Mouse (Mus musculus): ENCODE measurements around the gene Meis2.

The Meis2 gene

DNA sequence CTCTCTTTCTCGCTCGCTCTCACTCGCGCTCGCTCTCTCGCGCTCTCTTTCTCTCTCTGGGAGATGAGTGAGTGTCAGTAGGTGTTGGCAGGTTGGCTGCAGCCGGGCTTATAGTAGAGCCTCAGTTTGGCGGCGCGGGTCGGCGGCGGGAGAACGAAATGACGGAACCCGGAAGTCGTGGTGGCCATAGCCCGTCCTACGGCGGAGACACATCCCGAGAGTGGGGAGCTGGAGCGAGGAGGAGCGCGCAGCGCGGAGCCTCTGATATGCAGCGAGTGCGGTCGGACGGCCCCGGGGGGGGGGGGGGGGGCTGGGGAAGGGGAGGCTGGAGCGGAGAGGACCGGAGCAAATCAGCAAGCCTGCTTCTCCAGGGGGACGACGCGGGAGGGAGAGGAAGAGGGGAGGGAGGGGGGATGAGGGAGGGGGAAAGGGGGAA lies at the start of gene Meis2:
Gene Meis2, minus strand, starts transcription at position 270 of the 436 bp plus-strand sequence.
- peak; percentile 82 to 83 for DNase-seq (ENCODE audit: low spot score in 2 of 2)

DNA sequence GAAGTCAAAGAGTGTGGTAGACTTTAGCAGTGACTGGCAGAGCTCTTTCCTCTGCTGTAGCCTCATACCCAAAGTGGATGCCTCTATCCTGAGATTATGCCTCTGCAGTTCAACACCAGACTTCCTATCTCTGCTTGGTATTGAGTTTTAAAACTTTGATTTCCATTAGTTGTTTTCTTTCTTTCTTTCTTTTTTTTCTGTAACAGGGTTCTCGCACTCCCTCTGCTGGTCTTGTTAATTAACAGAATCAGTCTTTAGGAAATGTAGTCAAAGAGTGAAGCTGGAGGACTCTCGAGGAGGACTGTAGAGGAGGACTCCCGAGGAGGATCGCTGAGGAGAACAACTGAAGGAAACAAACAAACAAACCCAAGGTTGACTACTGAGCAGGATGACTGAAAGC lies 40.6 kb upstream of the Meis2 start:
- DNase-seq (ENCODE audit: low spot score in 2 of 2), result no peak

- no peak for DNase-seq (ENCODE audit: low spot score in 2 of 2)
These were observed 39.5 kb upstream of the Meis2 start for GRCm38 (mm10) chr2:116105179-116105578.

DNA sequence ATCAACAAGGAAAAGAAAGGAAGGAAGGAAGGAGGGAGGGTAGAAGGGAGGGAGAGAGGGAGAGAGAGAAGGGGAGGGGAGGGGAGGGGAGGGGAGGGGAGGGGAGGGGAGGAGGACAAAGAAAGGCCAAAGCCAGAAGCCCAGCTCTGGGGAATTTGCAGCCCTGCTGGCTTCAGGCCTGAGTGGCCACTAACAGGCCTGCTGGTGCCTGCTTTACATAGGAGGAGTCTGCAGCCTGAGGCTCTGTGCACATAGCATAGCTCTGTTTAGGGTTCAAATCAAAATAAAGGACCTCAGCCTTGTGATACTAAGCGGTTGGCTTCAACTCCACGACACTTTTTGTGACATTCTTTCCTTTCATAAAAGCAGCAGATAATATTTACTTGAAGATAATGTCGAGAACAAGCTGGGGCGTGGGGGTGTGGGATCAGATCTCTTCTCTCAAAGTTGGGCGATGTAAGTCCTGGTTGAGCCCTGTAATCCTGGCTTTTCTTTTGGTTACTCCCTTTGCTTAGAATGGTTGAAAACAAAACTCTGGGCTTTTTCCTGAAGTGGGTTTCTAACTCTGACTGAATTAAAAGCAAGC lies 37.9 kb upstream of the Meis2 start:
- DNase-seq (ENCODE audit: low spot score in 2 of 2), result no peak

DNA sequence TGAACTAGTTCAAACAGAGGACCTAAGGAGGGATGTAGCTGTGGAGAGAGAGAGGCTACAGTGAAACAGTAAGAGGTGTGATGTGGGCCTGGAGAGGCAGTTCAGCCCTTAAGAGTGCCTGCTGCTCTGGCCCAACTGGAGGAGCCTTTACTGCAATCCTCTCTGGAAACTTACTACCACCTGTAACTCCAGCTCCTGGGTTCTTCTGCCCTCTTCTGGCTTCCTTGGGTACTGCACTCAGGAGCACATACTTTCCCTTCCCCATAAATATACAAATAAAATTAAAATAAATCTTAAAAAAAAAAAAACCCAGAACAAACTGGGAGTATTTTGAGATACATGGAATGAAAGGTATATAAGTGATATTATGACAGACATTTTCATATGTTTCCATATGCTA lies 35.6 kb upstream of the Meis2 start:
- peak in 1 of 2 experiments; percentile 25 for DNase-seq (ENCODE audit: low spot score in 2 of 2)

DNA sequence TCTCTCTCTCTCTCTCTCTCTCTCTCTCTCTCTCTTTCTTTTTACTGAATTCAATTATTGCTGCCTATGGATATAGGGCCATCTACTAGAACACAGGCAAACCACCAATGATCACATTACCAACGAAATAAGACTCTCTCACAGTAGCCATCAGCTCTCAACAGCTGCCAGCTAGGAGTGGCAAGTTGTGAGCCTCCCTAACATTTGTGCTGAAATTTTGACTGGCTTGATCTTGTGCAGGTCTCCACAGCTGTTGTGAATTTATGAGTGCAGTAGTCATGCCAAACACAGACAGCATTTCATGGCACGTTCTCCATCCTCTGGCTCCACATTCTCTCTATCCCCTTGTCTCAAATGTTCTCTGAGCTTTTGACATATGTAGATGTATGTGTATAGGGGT lies 15.3 kb upstream of the Meis2 start:
- DNase-seq (ENCODE audit: low spot score in 2 of 2), result no peak

- no peak for DNase-seq (ENCODE audit: low spot score in 2 of 2)
These were observed 13.2 kb upstream of the Meis2 start for GRCm38 (mm10) chr2:116078841-116079240.

DNA sequence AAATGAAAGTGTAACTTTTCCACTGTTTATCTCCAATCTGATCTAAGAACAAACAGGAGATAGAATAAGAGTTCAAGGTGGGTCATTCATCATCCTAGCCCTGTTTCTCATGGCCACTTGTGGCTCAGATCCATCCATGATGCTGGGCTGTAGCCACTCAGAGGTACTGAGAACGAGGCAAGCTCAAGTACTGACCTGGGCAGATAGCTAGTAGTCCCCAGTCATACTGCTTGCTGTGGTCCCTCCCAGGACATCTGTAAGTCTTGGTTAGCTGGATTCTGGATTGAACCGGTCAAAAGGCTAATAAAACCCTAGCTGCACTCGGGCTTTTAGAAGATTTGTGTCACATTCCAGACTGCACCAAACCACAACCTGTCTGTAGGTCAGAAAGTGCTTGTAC lies 12.1 kb upstream of the Meis2 start:
- DNase-seq (ENCODE audit: low spot score in 2 of 2), result no peak

GRCm38 (mm10) chr2:116076752-116077480 lies 11.3 kb upstream of the Meis2 start:
- no peak for DNase-seq (ENCODE audit: low spot score in 2 of 2)

- peak in 1 of 2 experiments; percentile 52 for DNase-seq (ENCODE audit: low spot score in 2 of 2)
These were observed 10.3 kb upstream of the Meis2 start for GRCm38 (mm10) chr2:116075902-116076301.

GRCm38 (mm10) chr2:116075477-116075876 lies 9.8 kb upstream of the Meis2 start:
- peak in 1 of 2 experiments; percentile 37 for DNase-seq (ENCODE audit: low spot score in 2 of 2)

- DNase-seq (ENCODE audit: low spot score in 2 of 2), result no peak
These were observed 9.2 kb upstream of the Meis2 start for GRCm38 (mm10) chr2:116074726-116075440.

DNA sequence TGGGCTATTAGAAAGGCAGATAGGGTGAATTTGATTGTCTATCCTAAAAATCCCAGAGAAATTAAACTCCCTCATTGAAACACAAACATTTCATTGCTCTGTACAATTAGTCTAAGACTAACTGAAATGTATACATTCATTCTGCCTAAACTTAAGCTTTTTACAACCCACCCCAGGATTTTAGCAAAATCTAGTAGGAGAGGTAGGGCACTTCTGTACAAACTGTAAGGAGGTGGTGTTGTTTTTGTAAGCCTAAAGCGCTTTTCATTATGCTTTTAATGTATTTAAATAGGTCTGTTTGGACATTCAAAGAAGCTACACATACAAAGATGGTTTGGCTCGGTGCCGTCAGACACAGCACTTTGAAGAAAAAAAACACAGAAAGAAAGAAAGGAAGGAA lies 8.4 kb upstream of the Meis2 start:
- no peak for DNase-seq (ENCODE audit: low spot score in 2 of 2)

GRCm38 (mm10) chr2:116073311-116073904 lies 7.8 kb upstream of the Meis2 start:
- no peak for DNase-seq (ENCODE audit: low spot score in 2 of 2)

DNA sequence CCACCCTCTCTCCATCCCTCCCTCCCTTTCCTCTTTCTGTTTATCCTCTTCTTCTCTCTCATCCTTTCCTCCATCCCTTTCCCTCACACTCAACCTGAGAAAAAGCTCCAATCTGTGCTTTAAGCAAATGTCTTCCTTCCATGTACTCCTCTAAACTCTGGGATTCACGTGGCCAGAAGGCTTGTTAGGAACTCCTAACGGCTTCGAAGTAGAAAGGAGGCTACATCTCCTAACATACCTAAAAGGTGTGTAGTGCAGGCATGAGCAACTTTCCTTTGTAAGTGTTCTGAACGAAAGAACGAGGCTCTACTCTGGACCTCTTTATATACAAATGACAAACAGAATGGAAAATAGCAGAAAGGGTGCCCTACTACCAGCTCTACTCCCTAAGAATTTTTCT lies 7.1 kb upstream of the Meis2 start:
- DNase-seq (ENCODE audit: low spot score in 2 of 2), result no peak

DNA sequence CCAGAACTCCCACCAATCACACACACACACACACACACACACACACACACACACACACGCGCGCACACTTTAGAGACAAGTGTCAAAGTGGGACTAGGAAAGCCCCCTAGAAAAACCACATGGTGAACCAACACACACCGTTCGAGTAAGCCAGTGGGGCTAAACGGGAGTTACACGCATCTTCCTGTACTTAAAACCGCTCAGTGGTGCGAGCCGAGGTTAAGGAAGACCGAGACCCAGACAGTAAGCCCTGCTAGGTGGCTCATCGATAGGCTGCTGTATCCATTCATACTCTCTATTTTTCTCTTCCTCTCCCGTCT lies 6.6 kb upstream of the Meis2 start:
- peak in 1 of 2 experiments; percentile 30 for DNase-seq (ENCODE audit: low spot score in 2 of 2)

GRCm38 (mm10) chr2:116071571-116072320 lies 6.1 kb upstream of the Meis2 start:
- peak in 1 of 2 experiments; percentile 47 for DNase-seq (ENCODE audit: low spot score in 2 of 2)

- no peak for DNase-seq (ENCODE audit: low spot score in 2 of 2)
These were observed 5.2 kb upstream of the Meis2 start for GRCm38 (mm10) chr2:116070614-116071425.

DNA sequence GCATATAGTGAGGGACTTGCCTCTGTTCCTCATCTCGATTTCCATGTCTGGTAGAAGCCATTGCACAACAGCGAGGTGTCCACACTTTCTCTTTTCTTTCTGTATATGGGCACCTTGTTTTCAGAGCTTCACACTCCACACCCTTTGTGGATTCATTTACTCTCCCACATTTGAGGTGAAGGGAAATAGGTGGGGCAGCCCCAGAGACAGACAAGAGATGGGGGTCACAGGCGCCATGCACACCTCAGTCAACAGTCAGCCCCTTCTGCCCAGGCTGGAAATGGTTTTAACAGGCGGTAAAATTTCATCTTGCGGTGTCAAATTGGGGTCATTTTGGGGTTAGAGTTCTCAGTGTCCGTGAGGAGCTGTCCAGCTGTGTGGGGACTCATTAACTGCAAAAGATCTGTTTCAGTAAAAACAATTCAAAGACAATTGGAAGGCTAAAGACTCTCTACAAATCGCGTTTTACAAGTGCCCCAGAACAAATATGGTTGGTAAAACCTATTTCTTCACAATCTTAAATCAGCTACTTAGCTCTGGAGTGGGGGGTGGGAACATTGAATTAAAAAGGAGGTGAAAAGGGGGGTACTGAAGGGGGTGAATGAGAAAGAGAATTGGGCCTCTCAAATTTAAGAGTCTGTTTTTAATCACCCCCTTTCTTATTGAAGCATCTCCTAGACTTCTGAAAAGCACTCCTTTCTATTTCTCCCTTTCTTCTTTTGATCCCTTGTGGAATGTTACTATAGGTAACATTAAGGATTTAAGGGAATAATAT lies 4.0 kb upstream of the Meis2 start:
- no peak for DNase-seq (ENCODE audit: low spot score in 2 of 2)

GRCm38 (mm10) chr2:116068901-116069300 lies 3.3 kb upstream of the Meis2 start:
- DNase-seq (ENCODE audit: low spot score in 2 of 2), result no peak

Measured in frontal cortex, postnatal 36 days (tissue).